ENCODE assay signal across 13 mouse cellular contexts in genomic region chr16:14939994-14940715, GRCm38 (mm10). TPM values are rescaled to one million over a fixed set of nuclear protein-coding genes. Genes with fewer than 3 reads are reported as not detected.
DNase-seq lines count a peak whose midpoint lies in the region; ATAC-seq lines count a peak whose summit lies in the region.
"Had no signal": no experiment of that assay in that cellular context is flagged by ENCODE, and none has a peak within 500 bp of the region (broad histone marks: within the 10 kb centered on the region; RNA-seq: fewer than 3 reads in every experiment).

No protein-coding gene starts in this region.

- no peak overlapping the region for H3K4me3 ChIP-seq in lung, embryonic 15.5 days
- no peak overlapping the region for H3K4me3 ChIP-seq in neural tube, embryonic 15.5 days (replicated peaks)
- H3K4me3 ChIP-seq: forebrain, embryonic 10.5 days; hindbrain, embryonic 15.5 days had no signal

- no peaks in the 10 kb centered on the region for H3K27me3 ChIP-seq in lung, embryonic 15.5 days
- no peaks in the 10 kb centered on the region for H3K27me3 ChIP-seq in neural tube, embryonic 15.5 days (replicated peaks)
- H3K27me3 ChIP-seq: hindbrain, embryonic 15.5 days had no signal

- H3K9me3 ChIP-seq in lung, embryonic 15.5 days = no peaks in the 10 kb centered on the region
- H3K9me3 ChIP-seq in neural tube, embryonic 15.5 days (replicated peaks) = no peaks in the 10 kb centered on the region
- H3K9me3 ChIP-seq: forebrain, embryonic 10.5 days; G1E; hindbrain, embryonic 15.5 days had no signal

- H3K4me1 ChIP-seq in lung, embryonic 15.5 days = peaks cover 42% of the 10 kb centered on the region
- no peaks in the 10 kb centered on the region for H3K4me1 ChIP-seq in neural tube, embryonic 15.5 days
- H3K4me1 ChIP-seq: forebrain, embryonic 10.5 days; hindbrain, embryonic 15.5 days had no signal

- H3K9ac ChIP-seq in lung, embryonic 15.5 days = no peak overlapping the region
- H3K9ac ChIP-seq in neural tube, embryonic 15.5 days (replicated peaks) = no peak overlapping the region
- H3K9ac ChIP-seq: hindbrain, embryonic 15.5 days had no signal

- DNase-seq in urinary bladder, postnatal 25 days (ENCODE audit: low spot score) = peak; percentile 37
- DNase-seq in urinary bladder, adult 2 months (ENCODE audit: low spot score) = no peak
- peak; percentile 16 to 24 for DNase-seq in heart, postnatal 36 days
- DNase-seq in right cerebral cortex, postnatal 36 days (ENCODE audit: low spot score in 2 of 2) = no peak
- DNase-seq in yolk sac, embryonic 10.5 days (ENCODE audit: low spot score) = no peak
- DNase-seq: thymus, adult 18-20 months had no signal

- intact Hi-C loops in heart, postnatal 36 days (cut with DNase I) = no loop called here

- no peak overlapping the region for H3K4me2 ChIP-seq in lung, embryonic 15.5 days
- no peak overlapping the region for H3K4me2 ChIP-seq in neural tube, embryonic 15.5 days
- H3K4me2 ChIP-seq: hindbrain, embryonic 15.5 days had no signal

- ATAC-seq in lung, embryonic 15.5 days (ENCODE audit: borderline replicate concordance, extremely low read depth, low FRiP score, low TSS enrichment) = peak; percentile 53
- ATAC-seq in neural tube, embryonic 15.5 days (ENCODE audit: low FRiP score) = no peak
- ATAC-seq in erythroid progenitor cell, adult 5-6 weeks (replicated peaks; ENCODE audit: low FRiP score, poor library complexity, severe bottlenecking) = no peak

- WGBS in lung, embryonic 15.5 days = 25% methylated on average over 1 of the region's 1 CpGs
- 65% methylated on average over 1 of the region's 1 CpGs for whole genome bisulfite sequencing in neural tube, embryonic 15.5 days

- peak overlapping the region; percentile 85 for H3K27ac ChIP-seq in lung, embryonic 15.5 days
- no peak overlapping the region for H3K27ac ChIP-seq in neural tube, embryonic 15.5 days (replicated peaks)
- H3K27ac ChIP-seq: forebrain, embryonic 10.5 days; hindbrain, embryonic 15.5 days; macrophage had no signal

- no peaks in the 10 kb centered on the region for H3K36me3 ChIP-seq in lung, embryonic 15.5 days
- no peaks in the 10 kb centered on the region for H3K36me3 ChIP-seq in neural tube, embryonic 15.5 days
- H3K36me3 ChIP-seq: forebrain, embryonic 10.5 days; G1E; hindbrain, embryonic 15.5 days had no signal

RNA-seq across cellular contexts. Expression of gene Efcab1, which starts 33.7 kb away (rescaled TPM):
- polyA plus RNA-seq in urinary bladder, adult 2 months (2012; rRNA removed) = 4.0 and 4.2 TPM in 2 replicates
- total RNA-seq in heart, postnatal 36 days (2021) = not detected
- 10.7 and 12.6 TPM in 2 replicates for polyA plus RNA-seq in lung, embryonic 15.5 days (2015; fragmentation: Nextera tagmentation; extraction: Ambion mirVana)
- 12.4 and 13.5 TPM in 2 replicates for polyA plus RNA-seq in neural tube, embryonic 15.5 days (2015; fragmentation: Nextera tagmentation; extraction: Ambion mirVana)
- total RNA-seq in erythroid progenitor cell, adult 5-6 weeks (2015; ENCODE audit: low replicate concordance) = not detected in 2 replicates
- not detected in 2 replicates for total RNA-seq in erythroid progenitor cell, adult 5-6 weeks (2017; ENCODE audit: low replicate concordance)
- polyA plus RNA-seq: G1E, macrophage had no signal

Comparison
In these comparisons a context has a peak if more than half of its experiments do, and no peak if none do; other contexts are left out.
1. DNase-seq: peak in urinary bladder, postnatal 25 days (single experiment) and heart, postnatal 36 days (2 of 2); none in urinary bladder, adult 2 months (single experiment), right cerebral cortex, postnatal 36 days (0 of 2) and yolk sac, embryonic 10.5 days (single experiment).